Mouse (Mus musculus): Measurements from ENCODE around the gene Adamtsl1. TPM values are rescaled to one million over a fixed set of nuclear protein-coding genes. Genes with fewer than 3 reads are reported as not detected.
A peak's percentile ranks its signal among the peaks of the same experiment; 100 is the strongest.

Gene Adamtsl1
- polyA plus RNA-seq, 1 experiment from 2014 or later: 17.6 TPM

DNA sequence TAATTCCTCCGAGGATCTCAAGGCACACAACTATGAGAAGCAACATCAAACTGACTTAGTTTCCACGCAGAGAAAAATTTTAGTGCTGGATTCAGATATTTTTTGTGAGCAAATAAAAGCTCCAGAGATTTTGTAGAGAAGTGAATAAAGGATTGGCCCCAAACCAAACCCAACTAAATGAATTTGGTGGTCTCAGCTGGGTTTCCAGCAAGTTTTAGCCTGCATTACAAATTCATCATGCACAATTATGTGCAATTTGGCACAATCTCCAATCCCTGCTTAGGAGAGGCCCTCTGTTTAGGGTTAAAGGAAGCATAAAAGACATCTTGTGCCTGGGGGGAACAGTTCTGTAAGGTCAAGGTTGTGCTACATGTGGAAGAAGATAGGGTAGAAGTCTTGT is 427.9 kb downstream of the Adamtsl1 start:
- whole genome bisulfite sequencing: 75% methylated on average over 2 of the region's 2 CpGs

GRCm38 (mm10) chr4:85953590-85953989 is 439.6 kb downstream of the Adamtsl1 start:
- Histone ChIP-seq H3K9me3 (no peaks in the 10 kb centered on the region), H3K4me2 (no peak overlapping the region), H3K4me1 (no peaks in the 10 kb centered on the region), H3K4me3 (no peak overlapping the region), H3K9ac (no peak overlapping the region), H3K36me3 (no peaks in the 10 kb centered on the region), H3K27me3 (no peaks in the 10 kb centered on the region), H3K27ac (no peak overlapping the region)
- WGBS: 40% methylated on average over 4 of the region's 4 CpGs
- no peak for ATAC-seq (ENCODE audit: borderline replicate concordance, extremely low read depth, low FRiP score, low TSS enrichment)

More for the DNA sequence above, 427.9 kb downstream of the Adamtsl1 start:
- no peak for ATAC-seq (ENCODE audit: borderline replicate concordance, extremely low read depth, low FRiP score, low TSS enrichment)
- H3K9ac ChIP-seq: no peak overlapping the region
- H3K27me3 ChIP-seq: no peaks in the 10 kb centered on the region
- H3K9me3 ChIP-seq: no peaks in the 10 kb centered on the region
- H3K4me2 ChIP-seq: no peak overlapping the region
- H3K4me3 ChIP-seq: no peak overlapping the region
- no peaks in the 10 kb centered on the region for H3K4me1 ChIP-seq
- H3K27ac ChIP-seq: no peak overlapping the region
- no peaks in the 10 kb centered on the region for H3K36me3 ChIP-seq

DNA sequence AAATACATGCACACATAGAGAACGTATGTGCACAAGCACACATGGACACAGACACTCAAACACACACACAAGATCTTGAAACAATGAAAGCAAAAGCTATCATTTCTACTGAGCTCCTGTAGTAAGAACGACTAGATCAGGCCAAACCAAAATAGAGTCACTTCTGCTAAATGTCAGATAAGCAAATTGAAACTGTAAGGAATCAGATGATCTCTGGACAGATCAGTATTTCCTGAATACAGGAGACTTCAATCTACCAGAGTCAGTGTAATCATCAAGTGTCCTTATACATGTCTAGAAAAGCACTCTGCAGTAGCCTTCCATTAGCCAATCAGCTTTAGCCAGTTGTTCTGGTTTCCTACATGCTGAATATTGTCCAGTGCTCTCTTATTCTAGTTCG is 441.4 kb downstream of the Adamtsl1 start:
- Histone ChIP-seq H3K4me1 (peaks cover 7% of the 10 kb centered on the region; the same call in 1 of the 2 replicates), H3K9me3 (no peaks in the 10 kb centered on the region), H3K4me2 (no peak overlapping the region), H3K27ac (no peak overlapping the region), H3K36me3 (no peaks in the 10 kb centered on the region), H3K9ac (no peak overlapping the region), H3K4me3 (no peak overlapping the region), H3K27me3 (no peaks in the 10 kb centered on the region)
- no peak for ATAC-seq (ENCODE audit: borderline replicate concordance, extremely low read depth, low FRiP score, low TSS enrichment)
- 77% methylated on average over 3 of the region's 3 CpGs for WGBS

GRCm38 (mm10) chr4:85957266-85957665 is 443.3 kb downstream of the Adamtsl1 start:
- Histone ChIP-seq H3K4me1 (peaks cover 7% of the 10 kb centered on the region; the same call in 1 of the 2 replicates), H3K27ac (no peak overlapping the region), H3K36me3 (no peaks in the 10 kb centered on the region), H3K4me2 (no peak overlapping the region), H3K9me3 (no peaks in the 10 kb centered on the region), H3K27me3 (no peaks in the 10 kb centered on the region), H3K4me3 (no peak overlapping the region), H3K9ac (no peak overlapping the region)
- 66% methylated on average over 4 of the region's 4 CpGs for WGBS
- ATAC-seq (ENCODE audit: borderline replicate concordance, extremely low read depth, low FRiP score, low TSS enrichment): no peak

DNA sequence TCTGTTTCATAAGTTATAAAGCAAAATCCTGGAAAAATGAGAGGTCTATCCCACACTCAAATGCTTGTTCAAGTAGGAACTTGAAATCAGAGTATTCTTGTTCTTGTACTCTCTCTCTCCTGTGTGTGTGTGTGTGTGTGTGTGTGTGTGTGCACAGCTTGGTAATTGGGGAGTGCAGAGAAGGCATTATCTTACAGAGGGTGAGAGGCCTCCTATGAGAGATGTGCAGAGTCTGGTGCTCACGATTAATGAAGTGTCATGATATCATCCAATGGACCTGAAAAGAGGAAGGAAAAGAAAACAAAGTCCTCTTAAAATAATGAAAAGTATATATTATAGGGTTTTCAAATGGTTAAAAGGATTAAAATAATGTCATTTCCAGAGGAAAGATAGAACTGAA is 443.9 kb downstream of the Adamtsl1 start:
- Histone ChIP-seq H3K4me3 (no peak overlapping the region), H3K9me3 (no peaks in the 10 kb centered on the region), H3K4me2 (no peak overlapping the region), H3K9ac (no peak overlapping the region), H3K27me3 (no peaks in the 10 kb centered on the region), H3K36me3 (no peaks in the 10 kb centered on the region), H3K4me1 (peaks cover 7% of the 10 kb centered on the region; the same call in 1 of the 2 replicates), H3K27ac (no peak overlapping the region)
- ATAC-seq (ENCODE audit: borderline replicate concordance, extremely low read depth, low FRiP score, low TSS enrichment): no peak
- 60% methylated on average over 1 of the region's 1 CpGs for WGBS

- H3K4me3 ChIP-seq: no peak overlapping the region
- no peaks in the 10 kb centered on the region for H3K36me3 ChIP-seq
- H3K27me3 ChIP-seq: no peaks in the 10 kb centered on the region
- no peak overlapping the region for H3K9ac ChIP-seq
- WGBS: 81% methylated on average over 2 of the region's 2 CpGs
- peaks cover 7% of the 10 kb centered on the region; the same call in 1 of the 2 replicates for H3K4me1 ChIP-seq
- no peak overlapping the region for H3K4me2 ChIP-seq
- H3K9me3 ChIP-seq: no peaks in the 10 kb centered on the region
- no peak overlapping the region for H3K27ac ChIP-seq
- ATAC-seq (ENCODE audit: borderline replicate concordance, extremely low read depth, low FRiP score, low TSS enrichment): no peak
Measured at GRCm38 (mm10) chr4:85959019-85959418, 445.0 kb downstream of the Adamtsl1 start.

DNA sequence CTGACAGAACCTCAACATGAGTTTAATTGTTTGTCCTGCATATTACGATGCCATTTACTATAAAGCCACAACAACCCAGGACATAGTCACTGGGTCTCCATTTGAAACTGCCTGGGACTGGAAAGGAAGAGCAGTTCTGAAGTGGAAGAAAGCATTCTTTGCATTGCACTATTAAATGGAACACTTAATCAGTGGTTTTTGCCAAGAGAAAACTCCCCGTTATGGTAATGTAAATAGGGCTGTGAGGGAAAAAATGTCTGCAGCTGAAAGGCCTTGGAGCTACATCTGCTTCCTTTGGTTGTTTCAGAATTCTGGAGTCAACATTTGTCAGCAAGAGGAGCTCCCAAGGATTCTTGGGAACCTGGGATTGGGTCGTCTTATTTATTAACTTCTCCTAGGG is 462.2 kb downstream of the Adamtsl1 start:
- WGBS: 51% methylated on average over 3 of the region's 3 CpGs
- Histone ChIP-seq H3K9ac (no peak overlapping the region), H3K4me1 (no peaks in the 10 kb centered on the region), H3K36me3 (no peaks in the 10 kb centered on the region), H3K9me3 (no peaks in the 10 kb centered on the region), H3K4me3 (no peak overlapping the region), H3K27me3 (no peaks in the 10 kb centered on the region), H3K4me2 (no peak overlapping the region), H3K27ac (no peak overlapping the region)
- ATAC-seq (ENCODE audit: borderline replicate concordance, extremely low read depth, low FRiP score, low TSS enrichment): peak; percentile 31; the same call in 1 of the 2 replicates

- Histone ChIP-seq H3K27ac (no peak overlapping the region), H3K9ac (no peak overlapping the region), H3K4me1 (no peaks in the 10 kb centered on the region), H3K4me3 (no peak overlapping the region), H3K27me3 (no peaks in the 10 kb centered on the region), H3K9me3 (no peaks in the 10 kb centered on the region), H3K4me2 (no peak overlapping the region), H3K36me3 (no peaks in the 10 kb centered on the region)
- ATAC-seq (ENCODE audit: borderline replicate concordance, extremely low read depth, low FRiP score, low TSS enrichment): no peak
- 52% methylated on average over 10 of the region's 10 CpGs for whole genome bisulfite sequencing
Measured at GRCm38 (mm10) chr4:85979206-85979605, 465.2 kb downstream of the Adamtsl1 start.

- no peaks in the 10 kb centered on the region for H3K9me3 ChIP-seq
- no peaks in the 10 kb centered on the region for H3K36me3 ChIP-seq
- no peaks in the 10 kb centered on the region for H3K4me1 ChIP-seq
- no peak overlapping the region for H3K27ac ChIP-seq
- 55% methylated on average over 5 of the region's 5 CpGs for WGBS
- no peak overlapping the region for H3K4me2 ChIP-seq
- H3K9ac ChIP-seq: no peak overlapping the region
- no peak overlapping the region for H3K4me3 ChIP-seq
- no peaks in the 10 kb centered on the region for H3K27me3 ChIP-seq
- ATAC-seq (ENCODE audit: borderline replicate concordance, extremely low read depth, low FRiP score, low TSS enrichment): no peak
Measured at GRCm38 (mm10) chr4:86006596-86006995, 492.6 kb downstream of the Adamtsl1 start.

GRCm38 (mm10) chr4:86013640-86014039 is 499.7 kb downstream of the Adamtsl1 start:
- H3K9me3 ChIP-seq: no peaks in the 10 kb centered on the region
- H3K4me2 ChIP-seq: no peak overlapping the region
- no peak overlapping the region for H3K4me3 ChIP-seq
- H3K4me1 ChIP-seq: no peaks in the 10 kb centered on the region
- H3K36me3 ChIP-seq: no peaks in the 10 kb centered on the region
- no peak for ATAC-seq (ENCODE audit: borderline replicate concordance, extremely low read depth, low FRiP score, low TSS enrichment)
- WGBS: 89% methylated on average over 3 of the region's 3 CpGs
- H3K27ac ChIP-seq: no peak overlapping the region
- no peaks in the 10 kb centered on the region for H3K27me3 ChIP-seq
- no peak overlapping the region for H3K9ac ChIP-seq

DNA sequence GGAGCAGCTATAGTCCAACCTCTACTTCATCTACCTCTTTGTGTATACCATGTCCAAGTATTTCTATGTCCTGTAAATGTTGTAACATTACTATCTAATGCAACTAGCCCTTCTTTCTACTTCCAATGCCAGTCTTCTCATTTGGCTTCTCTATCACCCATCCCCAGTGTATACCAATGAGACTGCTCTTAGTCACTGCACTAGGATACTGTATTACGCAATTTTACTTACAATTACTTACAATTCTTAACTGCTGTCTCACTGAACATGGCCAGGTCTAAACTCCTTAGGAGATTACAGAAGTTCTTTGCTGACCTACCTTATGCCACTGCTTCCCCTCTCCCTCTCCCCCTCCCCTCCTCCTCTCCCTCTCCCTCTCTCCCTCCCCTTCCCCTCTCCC is 505.0 kb downstream of the Adamtsl1 start:
- ATAC-seq (ENCODE audit: borderline replicate concordance, extremely low read depth, low FRiP score, low TSS enrichment): no peak
- Histone ChIP-seq H3K4me3 (no peak overlapping the region), H3K4me2 (no peak overlapping the region), H3K4me1 (no peaks in the 10 kb centered on the region), H3K36me3 (no peaks in the 10 kb centered on the region), H3K27ac (no peak overlapping the region), H3K27me3 (no peaks in the 10 kb centered on the region), H3K9me3 (no peaks in the 10 kb centered on the region), H3K9ac (no peak overlapping the region)
- 93% methylated on average over 1 of the region's 1 CpGs for WGBS

DNA sequence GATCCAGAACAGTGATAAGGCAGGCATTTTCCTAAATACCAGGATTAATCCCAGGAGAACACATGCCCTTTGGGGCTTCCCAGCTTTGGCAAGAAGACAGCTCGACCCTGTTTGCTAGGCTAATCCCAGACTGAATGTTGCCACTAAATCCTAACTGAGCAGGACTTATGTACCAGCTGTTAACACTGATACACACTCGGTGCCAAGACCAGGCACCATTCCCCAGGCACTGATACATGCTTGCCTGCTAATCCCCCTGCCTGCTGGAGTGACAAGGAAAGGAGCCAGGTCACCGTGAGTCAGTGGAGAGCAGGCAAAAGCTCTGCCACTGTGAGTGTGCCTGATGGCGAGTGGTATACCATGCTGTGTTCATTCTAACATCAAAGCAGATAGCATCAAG is 505.6 kb downstream of the Adamtsl1 start:
- no peaks in the 10 kb centered on the region for H3K27me3 ChIP-seq
- H3K4me1 ChIP-seq: no peaks in the 10 kb centered on the region
- no peak overlapping the region for H3K9ac ChIP-seq
- H3K36me3 ChIP-seq: no peaks in the 10 kb centered on the region
- no peak overlapping the region for H3K4me2 ChIP-seq
- H3K27ac ChIP-seq: no peak overlapping the region
- no peak overlapping the region for H3K4me3 ChIP-seq
- no peak for ATAC-seq (ENCODE audit: borderline replicate concordance, extremely low read depth, low FRiP score, low TSS enrichment)
- H3K9me3 ChIP-seq: no peaks in the 10 kb centered on the region
- 41% methylated on average over 4 of the region's 4 CpGs for WGBS

Measured in lung, embryonic 15.5 days (tissue).